Mouse (Mus musculus) inflammation-experienced regulatory T-cells, adult 6 months (primary cell): ENCODE results near the gene Ifnab. TPM values are rescaled to one million over a fixed set of nuclear protein-coding genes. Genes with fewer than 3 reads are reported as not detected.
A peak's percentile ranks its signal among the peaks of the same experiment; 100 is the strongest.

Source experiments
- ATAC-seq: one replicate; pipeline ENCODE4 v1.8.0; 2017
- polyA plus RNA-seq, 3 experiments: library from polyadenylated mRNA; unstranded; fragments of 100-300 nt; shearing (Covaris generic); gene quantifications; one replicate each; pipeline ENCODE4 v1.2.1; 2017

The Ifnab gene
- polyA plus RNA-seq, 3 experiments from 2014 or later: not detected

- ATAC-seq: no peak
Observed at GRCm38 (mm10) chr4:88676824-88677223, 14.3 kb downstream of the Ifnab start, which contains the start of gene Ifna16. Gene Ifna16 (minus strand): TSS chr4:88676924.

- no peak for ATAC-seq
Observed at GRCm38 (mm10) chr4:88655461-88655860, 35.7 kb downstream of the Ifnab start.

- ATAC-seq: no peak
Observed at GRCm38 (mm10) chr4:88653644-88654043, 37.5 kb downstream of the Ifnab start.

GRCm38 (mm10) chr4:88644359-88644758 is 46.8 kb downstream of the Ifnab start, which contains the start of gene Ifna13:
Gene Ifna13 (minus strand): TSS chr4:88644459.
- no peak for ATAC-seq

GRCm38 (mm10) chr4:88642526-88642925 is 48.6 kb downstream of the Ifnab start:
- ATAC-seq: no peak

- peak; percentile 93 for ATAC-seq
Observed at GRCm38 (mm10) chr4:88641077-88641831, 49.9 kb downstream of the Ifnab start.

- ATAC-seq: peak; percentile 62
Observed at GRCm38 (mm10) chr4:88640704-88641076, 50.5 kb downstream of the Ifnab start.

Other genes starting within 250 kb of the Ifnab start
- gene Ifnb1, start 168.6 kb downstream of the Ifnab start, polyA plus RNA-seq: not detected
- gene Ifna15, start 133.1 kb downstream of the Ifnab start, polyA plus RNA-seq: not detected
- not detected for gene Ifna14, start 119.6 kb downstream of the Ifnab start, polyA plus RNA-seq
- not detected for gene Ifna9, start 99.0 kb downstream of the Ifnab start, polyA plus RNA-seq
- not detected for gene Ifna12, start 88.0 kb downstream of the Ifnab start, polyA plus RNA-seq
- gene C87499, start 56.9 kb downstream of the Ifnab start, polyA plus RNA-seq: not detected
- not detected for gene Ifna13, start 46.9 kb downstream of the Ifnab start, polyA plus RNA-seq
- not detected for gene Ifna16, start 14.4 kb downstream of the Ifnab start, polyA plus RNA-seq
- not detected for gene Ifna2, start 7.4 kb downstream of the Ifnab start, polyA plus RNA-seq
- gene Gm26566, start 30.4 kb upstream of the Ifnab start, polyA plus RNA-seq: not detected
- 10 to 100 TPM; 34.2 to 37.3 (median 35.5) TPM for gene Klhl9, start 31.1 kb upstream of the Ifnab start, polyA plus RNA-seq
- not detected for gene Gm13271, start 63.5 kb upstream of the Ifnab start, polyA plus RNA-seq
- not detected for gene Gm13283, start 68.8 kb upstream of the Ifnab start, polyA plus RNA-seq
- gene Gm13290, start 82.5 kb upstream of the Ifnab start, polyA plus RNA-seq: not detected
- gene Gm13289, start 85.6 kb upstream of the Ifnab start, polyA plus RNA-seq: not detected
- gene Gm13272, start 88.5 kb upstream of the Ifnab start, polyA plus RNA-seq: not detected
- gene Ifnz, start 90.8 kb upstream of the Ifnab start, polyA plus RNA-seq: under 1 TPM in 1 of 3 experiments, not detected in 2; 0.58 TPM
- not detected for gene Gm13276, start 94.3 kb upstream of the Ifnab start, polyA plus RNA-seq
- gene Gm13277, start 97.3 kb upstream of the Ifnab start, polyA plus RNA-seq: not detected
- not detected for gene Gm13278, start 100.2 kb upstream of the Ifnab start, polyA plus RNA-seq
- not detected for gene Gm13275, start 103.1 kb upstream of the Ifnab start, polyA plus RNA-seq
- gene Gm13279, start 106.0 kb upstream of the Ifnab start, polyA plus RNA-seq: not detected
- gene Gm13285, start 108.3 kb upstream of the Ifnab start, polyA plus RNA-seq: 1 to 10 TPM in 1 of 3 experiments, under 1 TPM in 1, not detected in 1; 0.39 to 1.6 TPM
- gene Gm13287, start 111.9 kb upstream of the Ifnab start, polyA plus RNA-seq: not detected
- gene Gm13288, start 114.2 kb upstream of the Ifnab start, polyA plus RNA-seq: not detected
- gene Ifna7, start 124.9 kb upstream of the Ifnab start, polyA plus RNA-seq: not detected
- gene Ifna11, start 128.6 kb upstream of the Ifnab start, polyA plus RNA-seq: not detected
- gene Ifna6, start 136.1 kb upstream of the Ifnab start, polyA plus RNA-seq: not detected
- not detected for gene Ifna5, start 144.2 kb upstream of the Ifnab start, polyA plus RNA-seq
- under 1 TPM in 1 of 3 experiments, not detected in 2; 0.63 TPM for gene Ifna4, start 150.5 kb upstream of the Ifnab start, polyA plus RNA-seq
- not detected for gene Ifna1, start 158.7 kb upstream of the Ifnab start, polyA plus RNA-seq
- not detected for gene Ifne, start 188.8 kb upstream of the Ifnab start, polyA plus RNA-seq